Mouse (Mus musculus) thymus, adult 2 months (tissue): ENCODE measurements around the gene Dmap1. TPM values are rescaled to one million over a fixed set of nuclear protein-coding genes. Genes with fewer than 3 reads are reported as not detected.
A peak's percentile ranks its signal among the peaks of the same experiment; 100 is the strongest.

Experiments
- DNase-seq: peaks from one replicate; pipeline ENCODE4 v3.0.0; 2021
- H3K27ac ChIP-seq: fragments of 200-500 bp; 2 replicates; pipeline ENCODE4 v1.5.1; 2012; ENCODE audit warnings: low read length, control low read depth; ENCODE audit not compliant: control insufficient read depth, insufficient read depth
- H3K27me3 ChIP-seq: fragments of 200-500 bp; 2 replicates; pipeline ENCODE4 v1.6.1; 2012; ENCODE audit warnings: mild to moderate bottlenecking, low read length, moderate library complexity, mixed read lengths; ENCODE audit not compliant: control insufficient read depth, insufficient read depth
- H3K36me3 ChIP-seq: fragments of 200-500 bp; 2 replicates; pipeline ENCODE4 v1.6.1; 2012; ENCODE audit warnings: mild to moderate bottlenecking, low read length, moderate library complexity; ENCODE audit not compliant: control insufficient read depth, insufficient read depth
- H3K4me1 ChIP-seq: fragments of 200-500 bp; replicated peaks from 2 replicates; pipeline ENCODE4 v1.6.1; 2012; ENCODE audit warnings: low read length; ENCODE audit not compliant: control insufficient read depth, insufficient read depth
- H3K4me3 ChIP-seq: fragments of 200-500 bp; 2 replicates; pipeline ENCODE4 v1.5.1; 2012; ENCODE audit warnings: mild to moderate bottlenecking, low read length, control low read depth, moderate library complexity; ENCODE audit not compliant: control insufficient read depth, insufficient read depth
- CTCF ChIP-seq: fragments of 200-500 bp; IDR thresholded peaks from 2 replicates; pipeline ENCODE4 v1.5.1; 2012; ENCODE audit warnings: mild to moderate bottlenecking, control low read depth, low read length, moderate library complexity, borderline replicate concordance; ENCODE audit not compliant: control insufficient read depth, poor library complexity, insufficient read depth; ENCODE audit errors: extremely low read depth
- POLR2A ChIP-seq: fragments of 200-500 bp; IDR thresholded peaks from 2 replicates; pipeline ENCODE4 v1.6.1; 2012; ENCODE audit warnings: mild to moderate bottlenecking, low read length, control low read depth, moderate library complexity; ENCODE audit not compliant: control insufficient read depth, poor library complexity, insufficient read depth; ENCODE audit errors: extremely low read depth
- WGBS: fragments of 180-500 bp; shearing (Covaris S2); methylation state at CpG from one replicate; pipeline ENCODE4 v1.1.7; 2018; 5-methylcytosine and 5-hydroxymethylcytosine counted together
- polyA plus RNA-seq: library from polyadenylated mRNA; depleted of rRNA; stranded (reverse); fragments of >200 nt; gene quantifications from 2 replicates; pipeline ENCODE4 v1.2.3, GENCODE M21; 2012

Gene Dmap1
- polyA plus RNA-seq, 1 experiment: 31.9 TPM

- TF ChIP-seq POLR2A (no peak), CTCF (no peak)
- H3K4me1 ChIP-seq: peaks cover 4% of the 10 kb centered on the region
- H3K27ac ChIP-seq: no peak overlapping the region
- 87% methylated on average over 4 of the region's 4 CpGs for WGBS
- no peak overlapping the region for H3K4me3 ChIP-seq
- no peaks in the 10 kb centered on the region for H3K36me3 ChIP-seq
- DNase-seq: no peak
- H3K27me3 ChIP-seq: no peaks in the 10 kb centered on the region
Measured at GRCm38 (mm10) chr4:117686354-117686753, 4.3 kb upstream of the Dmap1 start.

- TF ChIP-seq CTCF (no peak), POLR2A (no peak)
- H3K4me1 ChIP-seq: peaks cover 13% of the 10 kb centered on the region
- no peaks in the 10 kb centered on the region for H3K27me3 ChIP-seq
- no peak overlapping the region for H3K4me3 ChIP-seq
- no peak for DNase-seq
- no peak overlapping the region for H3K27ac ChIP-seq
- 94% methylated on average over 6 of the region's 6 CpGs for WGBS
- H3K36me3 ChIP-seq: peaks cover 10% of the 10 kb centered on the region; the same call in 1 of the 2 replicates
Measured at GRCm38 (mm10) chr4:117683048-117683768, 1.1 kb upstream of the Dmap1 start.

- H3K27me3 ChIP-seq: no peaks in the 10 kb centered on the region
- H3K27ac ChIP-seq: no peak overlapping the region
- H3K36me3 ChIP-seq: peaks cover 10% of the 10 kb centered on the region; the same call in 1 of the 2 replicates
- peaks cover 13% of the 10 kb centered on the region for H3K4me1 ChIP-seq
- no peak for TF ChIP-seq CTCF
- TF ChIP-seq POLR2A: no peak
- DNase-seq: no peak
- peak overlapping the region; percentile 100 for H3K4me3 ChIP-seq
Measured at GRCm38 (mm10) chr4:117682463-117682862, 390 bp upstream of the Dmap1 start.

- Histone ChIP-seq H3K27ac (no peak overlapping the region), H3K27me3 (no peaks in the 10 kb centered on the region), H3K4me1 (peaks cover 13% of the 10 kb centered on the region), H3K36me3 (peaks cover 16% of the 10 kb centered on the region), H3K4me3 (0 out of 2 replicates have a peak overlapping the region, but pooled peaks have one; percentile 100)
- no peak for TF ChIP-seq CTCF
- TF ChIP-seq POLR2A: no peak
- no peak for DNase-seq
- 88% methylated on average over 6 of the region's 6 CpGs for WGBS
Measured at GRCm38 (mm10) chr4:117680963-117681362, 1.1 kb downstream of the Dmap1 start.

- H3K4me3 ChIP-seq: no peak overlapping the region
- DNase-seq: peak; percentile 69
- TF ChIP-seq POLR2A: no peak
- TF ChIP-seq CTCF: peak; percentile 24; the same call in 1 of the 2 replicates
- H3K36me3 ChIP-seq: peaks cover 32% of the 10 kb centered on the region
- 25% methylated on average over 3 of the region's 3 CpGs for WGBS
- H3K27ac ChIP-seq: no peak overlapping the region
- H3K4me1 ChIP-seq: peaks cover 13% of the 10 kb centered on the region
- H3K27me3 ChIP-seq: no peaks in the 10 kb centered on the region
Measured at GRCm38 (mm10) chr4:117676903-117677302, 5.2 kb downstream of the Dmap1 start.

GRCm38 (mm10) chr4:117673901-117674300 lies 8.2 kb downstream of the Dmap1 start:
- Histone ChIP-seq H3K36me3 (peaks cover 23% of the 10 kb centered on the region), H3K4me1 (no peaks in the 10 kb centered on the region), H3K4me3 (no peak overlapping the region), H3K27me3 (no peaks in the 10 kb centered on the region), H3K27ac (no peak overlapping the region)
- DNase-seq: no peak
- WGBS: 92% methylated on average over 3 of the region's 3 CpGs
- TF ChIP-seq CTCF (no peak), POLR2A (no peak)

DNA sequence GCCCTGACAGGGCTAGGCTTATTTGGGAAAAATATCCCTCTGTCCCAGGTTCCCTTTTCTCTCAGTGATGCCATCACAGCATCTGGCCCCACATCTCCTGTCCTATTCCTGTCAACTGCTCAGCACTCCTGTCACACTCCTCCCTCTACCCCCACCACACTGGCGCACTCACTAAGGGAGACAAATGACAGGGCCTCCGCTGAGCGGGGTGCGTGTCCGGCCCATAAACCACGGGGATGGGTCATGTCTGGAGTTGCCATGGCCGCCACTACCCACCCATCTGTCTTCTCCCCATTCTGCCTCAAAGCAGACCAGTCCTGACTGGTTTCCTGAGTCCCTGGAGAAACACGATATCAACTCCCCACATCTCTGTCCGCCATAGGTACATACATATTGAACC lies 10.0 kb downstream of the Dmap1 start:
- 89% methylated on average over 9 of the region's 9 CpGs for WGBS
- TF ChIP-seq CTCF (no peak), POLR2A (no peak)
- Histone ChIP-seq H3K4me3 (no peak overlapping the region), H3K4me1 (no peaks in the 10 kb centered on the region), H3K27me3 (no peaks in the 10 kb centered on the region), H3K27ac (no peak overlapping the region), H3K36me3 (peaks cover 22% of the 10 kb centered on the region)
- DNase-seq: no peak
